Mouse (Mus musculus) adrenal gland, adult 8-10 months (tissue): Measurements from ENCODE around the gene Ints14. TPM values are rescaled to one million over a fixed set of nuclear protein-coding genes. Genes with fewer than 3 reads are reported as not detected.

Source experiments
- DNase-seq: peaks from one replicate; pipeline ENCODE4 v3.0.0; 2022
- total RNA-seq, 4 experiments: library from RNA; stranded (reverse); gene quantifications; 2 replicates each; pipeline ENCODE4 v1.2.4; 2022

Gene Ints14
- total RNA-seq, result 10 to 100 TPM; 27.2 to 31.9 (median 28.8) TPM

DNA sequence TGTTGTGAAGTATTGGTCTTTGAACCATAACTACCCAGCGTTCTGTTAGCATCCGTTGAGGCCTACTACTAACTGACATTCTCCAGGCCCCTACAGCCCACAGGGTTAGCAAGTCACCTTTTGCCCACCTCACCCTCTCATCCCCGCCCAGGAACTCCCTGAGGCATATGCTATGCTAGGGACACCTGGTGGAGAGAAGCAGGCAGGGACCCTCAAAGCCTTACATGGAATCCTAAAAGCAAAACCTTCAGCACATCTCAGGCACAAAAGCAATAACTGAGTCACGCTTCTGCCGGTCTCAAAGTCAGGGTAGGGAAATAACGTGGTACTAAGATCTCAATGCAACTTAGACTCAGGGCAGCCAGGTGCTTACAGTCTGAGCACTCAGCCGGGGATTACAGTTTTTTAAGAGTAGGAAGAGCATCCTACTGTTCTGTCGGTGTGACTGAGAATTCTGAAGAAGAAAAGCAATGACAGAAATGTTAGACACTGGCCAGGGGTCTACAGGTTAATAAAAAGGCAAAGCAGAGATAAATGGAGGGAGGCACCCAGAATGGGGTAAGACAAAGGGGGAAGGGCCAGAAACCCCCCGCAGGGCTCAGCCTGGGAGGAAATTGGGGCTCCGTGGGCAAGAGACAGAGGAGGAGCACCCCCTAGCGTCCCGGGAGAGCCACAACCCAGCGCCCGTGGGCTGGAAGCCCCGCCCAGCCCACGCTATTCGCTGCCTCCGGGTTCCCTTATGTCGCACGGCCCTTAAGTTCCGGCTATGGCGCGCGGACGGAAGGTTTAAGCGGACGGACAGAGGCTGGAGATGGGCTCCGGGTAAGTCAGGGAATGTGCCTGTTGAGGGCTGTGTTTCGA is at the start of gene Ints14:
Ints14 (plus strand) TSS at position 789 of the 861 bp plus-strand sequence.
- DNase-seq, result peak; percentile 90

DNA sequence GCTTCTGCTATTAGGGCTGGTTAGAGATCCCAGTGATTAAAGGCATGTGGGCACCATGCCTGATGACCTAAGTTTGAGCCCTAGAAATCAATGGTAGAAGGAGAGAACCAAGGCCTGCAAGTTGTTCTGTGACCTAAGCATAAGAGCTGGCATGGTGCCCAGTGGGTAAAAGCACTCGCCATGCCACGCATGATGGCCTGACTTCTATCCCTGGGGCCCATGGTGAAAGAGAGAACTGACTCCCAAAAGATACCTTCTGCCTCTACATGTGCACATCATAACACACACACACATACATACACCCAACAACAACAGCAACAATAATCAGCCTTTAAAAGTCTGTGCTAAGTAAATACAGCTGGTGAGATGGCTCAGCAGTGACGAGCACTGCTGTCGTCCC is 47.3 kb upstream of the Ints14 start:
- no peak for DNase-seq

DNA sequence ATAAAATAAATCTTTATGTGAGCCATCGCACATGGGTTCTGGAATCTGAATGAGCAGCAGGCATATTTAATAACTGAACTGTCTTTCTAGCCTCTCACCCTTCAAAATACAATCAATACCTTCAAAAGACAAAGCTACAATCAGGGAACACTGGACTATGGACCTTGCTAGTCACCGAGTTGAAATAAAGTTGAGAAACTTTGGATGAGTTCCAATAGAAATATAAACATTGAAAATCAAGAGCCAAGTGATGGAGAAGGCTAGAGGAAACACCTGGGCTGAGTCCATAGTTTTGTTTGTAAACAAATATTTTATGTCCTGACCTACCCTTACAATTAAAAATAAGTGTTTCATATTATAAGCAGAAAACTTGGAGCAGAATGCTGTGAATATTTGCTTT is 46.7 kb upstream of the Ints14 start:
- no peak for DNase-seq

DNA sequence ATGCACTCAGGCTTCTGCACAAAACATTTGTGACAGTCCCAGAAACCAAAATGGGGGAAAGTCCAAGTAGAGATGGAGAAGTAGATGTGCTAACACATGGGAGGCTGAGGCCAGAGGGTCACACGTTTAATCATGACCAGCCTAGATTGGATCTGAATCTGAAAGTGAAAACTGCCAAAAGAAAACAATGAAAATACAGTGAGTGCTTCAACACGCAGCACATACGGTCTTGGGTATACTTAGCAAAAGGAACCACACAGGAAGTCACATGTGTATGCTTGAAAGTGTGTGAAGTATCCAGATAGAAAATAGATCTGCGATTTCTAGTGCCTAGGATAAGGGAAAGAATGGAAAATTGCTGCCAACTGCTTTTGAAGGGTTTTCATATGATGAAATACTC is 46.1 kb upstream of the Ints14 start:
- DNase-seq, result no peak

DNA sequence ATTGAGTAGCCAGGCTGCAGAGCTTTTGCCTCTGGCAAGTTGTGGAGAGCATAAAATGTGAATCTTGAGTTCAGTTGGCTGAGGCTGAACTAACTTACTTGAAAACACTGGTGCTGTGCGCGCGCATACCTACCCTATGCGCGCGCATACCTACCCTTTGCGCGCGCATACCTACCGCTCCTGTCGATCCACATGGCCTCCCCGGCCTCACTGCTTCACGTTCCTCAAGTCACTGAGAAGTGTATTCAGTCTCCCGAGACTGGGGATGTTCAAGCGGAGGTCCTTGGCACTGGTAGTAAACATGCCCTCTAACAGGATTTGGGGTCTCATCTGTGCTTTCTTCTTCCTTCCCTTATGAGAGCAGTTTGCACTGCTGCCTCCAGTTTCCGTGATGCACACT is 42.1 kb upstream of the Ints14 start:
- DNase-seq, result no peak

DNA sequence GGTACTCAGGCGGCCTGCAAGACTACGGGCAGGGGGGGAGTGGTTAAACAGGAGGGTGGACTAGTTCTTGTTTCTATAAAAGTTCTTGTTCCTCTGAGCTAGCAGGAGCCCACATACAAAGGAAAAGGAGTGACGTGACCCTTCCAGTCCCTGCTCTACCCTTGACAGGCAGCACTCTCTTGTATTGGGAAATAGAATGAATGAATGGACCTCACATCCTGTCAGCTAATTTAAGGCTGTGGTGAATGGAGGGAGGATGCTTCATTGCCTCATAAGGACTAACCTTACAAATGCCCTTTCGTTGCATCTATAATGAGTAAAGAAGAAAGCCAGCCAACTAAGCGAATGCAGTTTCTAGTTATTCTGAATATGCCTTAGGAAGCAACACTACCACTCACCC is 34.9 kb upstream of the Ints14 start:
- no peak for DNase-seq

DNA sequence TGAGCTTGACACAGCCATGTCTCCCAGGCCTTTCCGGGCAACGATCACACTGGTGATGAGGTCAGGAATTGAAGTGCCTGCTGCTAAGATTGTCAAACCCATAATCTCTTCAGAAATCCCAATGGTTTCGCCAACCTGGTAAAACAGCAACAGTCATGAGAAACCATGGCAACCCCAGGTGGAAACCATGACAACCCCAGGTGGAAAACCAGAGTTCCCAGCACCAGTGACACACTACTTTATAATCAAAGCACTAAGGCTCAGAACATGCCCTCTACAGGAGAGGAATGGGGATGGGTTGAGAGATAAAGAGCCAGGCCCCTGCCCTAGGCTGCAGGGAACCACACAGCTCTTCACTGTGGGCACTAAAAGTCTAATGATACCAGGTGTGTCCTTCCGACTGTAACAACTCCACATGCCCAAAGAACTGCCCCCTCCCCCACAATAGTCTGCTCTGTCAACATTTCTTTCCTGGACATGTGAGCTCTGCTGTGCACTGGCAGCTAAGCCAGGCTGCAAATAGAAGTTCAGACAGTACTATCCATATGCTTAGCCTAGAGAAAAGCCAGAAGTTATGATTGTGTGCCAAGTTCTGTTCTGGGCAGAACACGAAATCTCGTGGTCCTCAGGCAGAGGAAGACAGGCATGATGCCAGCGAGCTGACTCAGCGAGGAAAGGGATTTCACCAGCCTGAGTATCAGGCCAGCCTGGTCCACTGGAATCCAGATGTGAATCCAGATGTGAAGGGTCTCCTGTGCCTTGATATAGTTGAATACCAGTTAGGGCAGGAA is 34.3 kb upstream of the Ints14 start:
- no peak for DNase-seq

DNA sequence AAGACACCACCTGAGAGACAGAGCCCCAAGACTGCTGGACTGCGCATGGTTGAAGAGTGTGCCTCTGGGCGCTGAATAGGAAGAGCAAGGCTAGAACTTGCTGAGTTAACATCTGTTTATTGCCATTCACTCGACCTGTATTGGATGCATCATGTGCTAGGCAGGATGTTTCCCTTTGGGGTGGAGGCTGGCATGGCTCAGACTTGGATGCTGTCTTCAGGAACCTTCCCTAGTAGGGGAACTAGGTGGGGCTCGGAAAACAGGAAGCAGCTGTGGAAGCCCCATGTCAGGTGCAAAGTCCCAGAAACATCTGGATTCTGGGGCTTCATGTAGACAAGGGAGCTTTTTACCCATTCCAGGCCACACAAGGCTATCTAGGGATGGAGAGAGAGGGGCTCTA is 30.4 kb upstream of the Ints14 start:
- no peak for DNase-seq

DNA sequence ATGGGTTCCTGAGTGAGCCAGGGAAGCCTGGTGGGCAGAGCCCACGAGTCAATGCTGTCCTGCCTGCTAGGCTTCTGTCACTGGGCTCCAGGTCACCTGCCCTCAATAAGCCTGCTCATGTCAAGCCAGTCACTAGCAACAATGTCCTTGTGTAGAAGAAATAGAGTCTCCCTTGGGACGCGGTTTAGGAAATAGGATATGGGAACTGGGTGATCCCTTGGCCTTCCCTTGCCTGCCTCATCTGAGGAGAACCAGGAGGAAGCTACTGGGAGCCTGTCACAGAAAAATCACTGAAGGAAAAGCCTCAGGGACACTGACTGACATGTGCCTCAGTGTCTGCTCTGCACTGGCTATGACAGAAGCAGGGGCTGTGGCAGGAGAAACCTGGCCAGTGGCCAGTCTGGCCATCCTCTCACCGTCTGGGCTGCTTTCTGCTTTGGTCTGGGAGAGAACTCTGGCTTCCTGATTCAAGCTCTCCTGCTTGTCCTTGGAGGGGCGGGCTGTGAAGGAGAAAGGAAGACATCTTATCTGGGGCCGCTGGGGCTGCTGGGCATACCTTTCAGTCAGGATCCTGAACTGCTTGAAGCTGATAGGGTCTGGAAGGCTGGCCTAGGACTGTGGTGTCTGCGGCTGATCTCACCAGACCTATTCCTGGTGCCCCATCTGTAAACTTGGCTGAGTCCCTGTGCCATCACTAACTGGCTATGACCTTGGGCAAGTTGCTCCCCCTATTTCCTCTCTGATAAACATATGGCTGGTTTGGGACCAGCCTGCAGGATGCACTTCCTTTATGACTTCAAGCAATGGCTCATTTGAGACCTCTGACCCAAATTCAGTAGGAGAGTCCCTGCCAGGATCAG is 28.7 kb upstream of the Ints14 start:
- DNase-seq, result no peak

DNA sequence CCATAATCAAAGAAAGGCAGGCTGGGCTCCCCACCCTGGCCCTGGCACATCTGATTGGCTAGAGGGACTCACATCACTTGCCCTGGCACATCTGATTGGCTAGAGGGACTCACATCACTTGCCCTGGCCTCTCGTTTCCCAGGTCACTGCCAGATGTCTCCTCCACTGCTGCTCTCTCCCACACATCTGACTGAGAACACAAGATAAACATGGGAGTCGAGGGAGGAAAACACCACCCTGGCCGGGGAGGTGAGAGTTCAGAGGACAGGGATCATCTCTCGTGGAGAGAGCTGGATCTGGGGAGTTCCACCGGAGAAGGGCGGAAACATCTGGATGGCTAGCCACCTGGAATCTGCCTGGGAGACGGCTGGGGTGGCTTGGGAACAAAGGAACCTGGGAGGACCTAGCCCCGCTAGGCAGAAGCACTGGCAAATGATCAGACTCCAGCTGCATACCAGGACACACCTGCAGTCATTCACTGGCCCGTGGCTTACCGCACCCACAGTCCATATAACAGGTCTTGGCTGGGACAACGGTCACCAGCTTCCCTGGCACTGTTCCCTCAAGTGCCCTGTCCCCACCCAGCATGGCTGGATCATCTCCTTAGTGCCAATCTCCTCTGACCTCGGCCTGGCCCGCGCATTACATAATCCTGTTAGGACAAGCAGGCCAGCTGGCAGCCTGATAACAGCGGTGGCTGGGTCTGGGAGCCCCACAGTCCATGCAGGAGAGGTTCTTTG is 26.5 kb upstream of the Ints14 start:
- DNase-seq, result peak; percentile 76

DNA sequence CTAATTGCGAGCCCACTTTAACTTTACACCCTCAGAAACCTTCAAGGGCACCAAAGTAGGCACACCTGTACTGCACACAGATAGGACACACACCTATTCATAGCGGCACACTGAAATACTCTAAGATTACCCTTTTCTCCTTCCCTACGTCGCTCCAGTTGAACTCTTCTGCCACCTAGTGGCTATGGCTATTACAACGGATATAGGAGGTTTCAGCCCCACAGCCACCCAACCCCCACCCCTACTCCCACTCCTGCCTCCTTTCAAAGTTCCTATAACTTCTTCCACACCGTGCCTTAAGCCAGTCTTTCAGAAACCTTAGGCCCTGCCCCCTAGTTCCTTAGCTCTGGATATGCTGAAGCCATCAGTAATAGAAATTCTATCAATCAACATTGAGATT is 24.2 kb upstream of the Ints14 start:
- no peak for DNase-seq

DNA sequence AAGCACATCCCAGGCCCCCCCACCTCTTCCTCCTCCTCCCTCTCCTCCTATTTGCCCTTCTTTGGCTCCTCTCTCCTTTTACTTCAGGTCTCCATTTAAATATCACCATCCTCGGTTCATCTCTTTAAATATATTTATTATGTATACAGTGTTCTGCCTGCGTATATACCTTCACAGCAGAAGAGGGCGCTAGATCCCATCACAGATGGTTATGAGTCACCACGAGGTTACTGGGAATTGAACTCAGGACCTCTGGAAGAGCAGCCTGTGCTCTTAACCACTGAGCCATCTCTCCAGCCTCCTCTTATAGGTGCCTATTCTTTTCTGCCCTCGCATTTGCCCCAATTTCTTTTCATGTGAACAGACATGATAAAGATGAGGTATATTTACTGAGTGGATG is 23.2 kb upstream of the Ints14 start:
- DNase-seq, result no peak

DNA sequence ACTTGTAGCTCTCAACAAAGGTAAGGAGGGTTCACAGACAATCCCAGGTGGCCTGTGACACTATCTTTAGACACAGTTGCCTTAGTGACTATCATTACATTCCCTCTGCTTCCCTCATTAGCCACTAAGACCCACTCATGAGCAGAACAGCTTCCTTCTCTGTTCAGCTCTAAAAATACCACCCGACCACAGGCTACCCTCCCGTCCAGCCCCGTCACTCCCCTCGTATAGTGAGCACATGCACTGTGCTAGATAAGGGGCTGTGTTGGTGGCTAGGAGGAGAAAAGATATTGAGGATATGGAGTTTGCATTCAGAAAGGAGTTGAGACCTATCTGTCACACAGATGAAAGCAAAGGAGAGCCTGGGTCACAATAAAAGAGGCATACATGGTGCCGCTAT is 22.2 kb upstream of the Ints14 start:
- no peak for DNase-seq

DNA sequence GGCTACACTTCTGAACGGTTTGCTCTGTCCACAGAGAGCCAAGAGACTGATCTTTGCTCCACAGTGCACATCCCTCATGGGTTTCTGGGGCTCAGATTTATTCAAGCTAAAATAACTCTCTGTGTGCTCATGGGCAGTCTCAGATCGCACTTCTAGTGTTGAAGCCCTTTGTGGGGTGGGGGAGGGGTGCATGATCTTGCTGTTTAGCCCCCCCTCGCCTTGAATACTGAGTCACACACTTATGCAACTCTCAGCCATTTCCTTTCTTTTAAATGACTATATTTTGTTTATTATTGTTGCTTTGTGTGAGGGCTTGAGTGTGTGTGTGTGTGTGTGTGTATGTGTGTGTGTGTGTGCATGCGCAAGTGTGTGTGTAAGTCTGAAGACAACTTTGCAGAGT is 21.4 kb upstream of the Ints14 start:
- no peak for DNase-seq

DNA sequence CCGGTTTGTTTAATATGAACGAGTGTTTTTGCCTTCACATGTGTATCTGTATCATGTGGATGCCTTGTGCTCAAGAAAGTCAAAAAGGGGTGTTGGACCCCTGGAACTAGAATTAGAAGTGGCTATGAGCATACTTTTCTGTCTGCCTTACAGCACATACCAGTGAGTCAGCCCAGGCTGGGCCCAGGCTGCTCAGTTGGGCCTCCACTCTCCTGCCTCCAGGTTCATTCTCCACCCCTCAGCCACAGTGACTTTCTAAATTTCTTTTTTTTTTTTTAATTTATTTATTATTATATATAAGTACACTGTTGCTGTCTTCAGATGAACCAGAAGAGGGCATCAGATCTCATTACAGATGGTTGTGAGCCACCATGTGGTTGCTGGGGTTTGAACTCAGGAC is 20.9 kb upstream of the Ints14 start:
- DNase-seq, result no peak

DNA sequence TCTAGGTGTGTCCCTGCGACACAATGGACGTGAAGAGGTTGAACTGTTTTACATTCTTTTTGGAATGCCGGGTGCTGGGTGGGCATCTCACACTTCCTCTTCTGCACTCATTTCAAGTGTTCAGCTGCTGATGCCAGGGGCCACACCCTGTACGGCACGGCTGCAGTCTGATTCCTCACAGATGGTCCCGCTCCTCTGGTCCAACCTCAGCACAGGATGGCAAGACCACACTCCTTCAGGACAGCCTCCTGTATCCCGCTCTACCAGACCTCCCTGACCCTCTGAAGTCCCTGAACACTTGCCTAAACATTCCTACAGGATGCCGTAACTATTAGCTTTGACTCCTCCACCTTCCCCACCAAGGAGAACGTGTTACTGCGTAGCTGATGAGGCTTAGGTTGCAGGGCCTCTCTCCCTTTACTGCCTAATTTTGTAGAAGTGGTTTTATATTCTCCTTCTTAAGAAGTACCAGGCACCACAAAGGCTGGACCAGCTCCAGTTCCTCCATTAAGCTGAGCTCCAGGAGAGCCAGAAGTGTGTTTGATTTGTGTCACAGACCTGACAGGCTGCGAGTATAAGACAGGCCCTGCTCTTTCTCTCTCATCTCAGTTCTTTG is 19.9 kb upstream of the Ints14 start:
- no peak for DNase-seq

DNA sequence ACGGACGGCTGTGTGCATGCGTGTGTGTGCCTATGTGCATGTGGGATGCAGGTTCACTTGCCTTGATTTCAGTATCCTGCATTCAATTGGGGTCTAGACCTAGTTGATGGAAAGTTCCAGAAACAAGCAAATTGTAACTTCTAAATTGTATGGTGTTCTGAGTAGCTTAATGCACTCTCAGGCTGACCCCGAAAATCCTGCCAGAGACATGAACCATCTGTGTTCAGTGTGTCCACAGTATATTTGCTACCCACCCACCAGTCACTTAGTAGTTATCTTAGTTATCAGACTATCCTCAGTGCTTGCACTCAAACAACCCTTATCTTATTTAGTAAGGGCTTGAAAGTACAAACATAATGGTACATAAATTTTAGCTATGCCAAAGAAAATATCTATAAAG is 19.1 kb upstream of the Ints14 start:
- DNase-seq, result no peak

DNA sequence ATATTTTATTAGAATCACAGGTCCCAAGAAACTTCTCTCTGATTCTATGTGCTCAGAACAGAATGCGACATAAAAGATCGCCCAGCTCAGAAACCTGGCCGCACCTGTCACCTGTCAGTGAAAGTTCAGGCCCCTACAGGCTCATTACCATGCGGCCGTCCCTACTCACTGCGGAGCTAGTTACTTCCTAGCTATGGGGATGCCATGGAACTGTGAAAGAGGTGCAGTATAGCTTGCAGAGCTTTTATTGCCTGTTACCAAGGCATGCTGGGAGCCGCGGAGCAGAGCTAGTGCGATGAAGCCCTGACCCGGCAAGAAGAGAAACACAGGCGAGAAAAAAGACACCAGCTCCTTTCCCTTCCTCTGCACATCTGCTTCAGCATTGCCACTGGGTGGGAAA is 16.7 kb upstream of the Ints14 start:
- no peak for DNase-seq

DNA sequence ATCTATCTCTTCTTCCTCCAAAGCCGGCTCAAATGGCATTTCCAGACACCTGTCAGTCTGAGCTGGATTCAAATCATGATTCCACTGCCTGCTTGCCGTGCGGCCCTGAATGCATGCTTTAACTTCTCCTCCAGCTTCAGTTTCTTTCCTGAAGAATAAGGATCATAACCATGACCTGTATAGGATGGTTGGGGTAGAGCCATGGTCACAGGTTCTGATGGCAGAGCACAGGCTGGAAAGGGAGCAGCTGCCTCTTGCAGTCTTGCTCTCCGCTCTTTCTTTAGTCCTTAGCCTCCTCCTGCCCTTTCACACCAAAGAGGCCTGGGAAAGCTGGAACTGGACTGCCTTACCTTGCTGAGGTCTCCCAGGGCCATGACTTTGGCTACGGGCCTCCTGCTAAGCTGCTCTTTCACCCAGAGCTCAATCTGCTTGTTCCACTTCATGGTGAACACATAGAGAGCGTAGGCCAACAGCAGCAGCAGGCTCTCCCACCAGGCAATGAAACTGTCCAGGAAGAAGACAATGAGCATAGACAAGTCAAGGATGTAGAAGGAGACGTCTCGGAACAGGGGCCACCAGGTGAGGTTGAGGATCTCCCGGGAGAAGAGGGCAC is 13.1 kb upstream of the Ints14 start:
- no peak for DNase-seq

DNA sequence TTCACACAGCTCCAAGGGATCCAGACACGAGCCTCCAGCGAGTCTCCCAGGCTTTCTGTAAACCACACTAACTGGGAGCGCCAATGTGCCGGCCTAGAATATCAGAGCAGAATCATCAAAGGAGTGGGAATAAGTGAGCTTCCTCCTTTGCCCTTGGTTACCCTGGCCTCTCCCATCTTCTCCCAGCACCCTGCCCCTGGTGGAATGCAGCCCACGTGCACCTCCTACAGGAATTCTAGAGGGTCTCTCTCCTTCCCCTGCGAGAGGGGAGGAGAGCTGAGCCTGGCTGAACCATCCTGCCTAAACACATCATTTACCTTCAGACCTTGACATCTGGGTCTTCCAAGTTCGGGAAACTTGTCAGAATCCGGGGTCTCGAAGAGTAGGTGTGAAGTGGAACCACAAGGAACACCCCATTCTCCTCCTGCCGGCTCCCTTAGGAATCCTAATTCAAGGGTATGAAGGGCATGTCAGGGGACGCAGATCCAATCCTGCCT is 9.5 kb upstream of the Ints14 start, which contains the start of gene Slc24a1:
Slc24a1 (minus strand) TSS at position 447 of the 497 bp plus-strand sequence.
- DNase-seq, result no peak

DNA sequence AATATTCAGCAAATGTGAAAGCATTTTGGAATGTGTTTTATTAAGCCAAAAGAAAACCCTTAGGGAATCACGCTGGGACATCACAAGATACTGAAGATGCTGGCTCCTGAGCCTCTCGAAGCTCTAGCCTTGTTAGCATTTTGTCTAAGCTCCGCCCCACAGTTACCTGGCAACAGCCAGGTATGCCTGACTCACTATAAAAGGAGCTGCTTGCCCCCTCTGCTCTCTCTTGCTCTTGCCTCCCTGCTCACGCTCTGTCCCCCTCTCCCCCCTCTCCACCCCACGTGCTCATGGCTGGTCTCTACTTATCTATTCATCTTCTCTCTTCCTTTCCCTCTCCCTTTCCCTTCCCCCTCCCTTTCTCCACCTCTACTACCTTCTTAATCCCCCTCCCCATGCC is 8.7 kb upstream of the Ints14 start:
- no peak for DNase-seq
